Mouse (Mus musculus): ENCODE measurements around the gene Utrn.
A peak's percentile ranks its signal among the peaks of the same experiment; 100 is the strongest.

The Utrn gene

DNA sequence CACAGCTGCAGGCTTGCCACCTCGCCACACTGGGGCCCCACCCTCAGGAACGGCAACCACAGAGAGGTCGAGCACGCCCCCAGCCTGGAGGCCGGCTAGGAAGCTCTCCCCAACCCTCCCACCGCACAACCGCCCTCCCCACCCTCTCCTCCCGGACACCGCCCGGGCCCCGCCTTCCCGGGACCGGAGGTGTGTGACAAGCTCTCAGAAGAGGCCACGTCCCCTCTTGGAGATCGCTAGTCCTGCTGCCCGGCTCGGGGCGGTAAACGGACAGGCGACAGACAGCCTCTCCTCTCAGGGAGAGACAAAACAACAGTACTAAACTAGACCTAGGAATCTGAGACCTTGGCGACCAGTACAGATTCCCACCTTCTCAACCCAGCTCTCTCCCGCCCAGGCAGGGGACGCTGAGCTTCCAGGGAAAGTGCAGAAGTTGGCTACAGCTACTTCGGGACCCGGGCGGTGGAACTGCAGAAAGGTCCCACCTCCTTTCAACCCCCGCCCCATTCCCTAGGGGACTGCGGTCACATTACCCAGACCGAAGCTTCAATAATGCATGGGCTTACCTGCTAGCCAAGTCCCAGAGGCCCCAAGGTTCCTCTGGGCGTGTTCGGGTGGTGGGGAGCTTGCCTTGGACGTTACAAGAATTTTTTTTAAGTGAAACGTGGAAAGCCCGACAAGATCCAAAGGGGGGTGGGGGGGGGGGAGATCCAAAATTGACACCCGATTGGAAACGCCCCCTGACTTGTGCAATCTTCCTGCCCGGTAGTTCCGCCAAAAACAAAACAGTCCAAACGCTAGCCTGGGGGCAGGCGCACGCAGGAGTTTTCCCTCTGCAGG, 756 bp downstream of the Utrn start:
- peak; percentile 88 for DNase-seq

DNA sequence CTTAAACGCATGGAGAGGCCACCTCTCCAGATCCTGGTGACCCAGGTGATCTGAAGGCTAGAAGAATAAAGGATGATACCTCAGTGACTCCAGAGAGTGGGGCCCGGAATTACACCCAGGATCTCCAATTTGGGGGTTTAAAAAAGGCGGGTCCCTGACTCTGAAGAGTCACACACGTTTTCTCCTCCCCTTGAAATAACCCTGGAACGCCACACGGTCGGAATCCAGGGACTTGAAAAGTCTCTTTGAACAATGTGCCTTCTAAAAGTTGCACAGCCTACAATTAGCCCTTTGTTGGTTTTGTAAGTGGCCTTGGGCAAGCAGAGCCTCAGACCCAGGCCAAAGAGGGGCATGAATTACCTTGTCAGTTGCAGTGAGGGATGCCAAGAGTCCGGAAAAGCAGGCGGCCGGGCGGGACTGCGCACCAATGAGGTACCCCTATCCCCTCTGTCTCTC, 1.4 kb downstream of the Utrn start:
- DNase-seq, result no peak

DNA sequence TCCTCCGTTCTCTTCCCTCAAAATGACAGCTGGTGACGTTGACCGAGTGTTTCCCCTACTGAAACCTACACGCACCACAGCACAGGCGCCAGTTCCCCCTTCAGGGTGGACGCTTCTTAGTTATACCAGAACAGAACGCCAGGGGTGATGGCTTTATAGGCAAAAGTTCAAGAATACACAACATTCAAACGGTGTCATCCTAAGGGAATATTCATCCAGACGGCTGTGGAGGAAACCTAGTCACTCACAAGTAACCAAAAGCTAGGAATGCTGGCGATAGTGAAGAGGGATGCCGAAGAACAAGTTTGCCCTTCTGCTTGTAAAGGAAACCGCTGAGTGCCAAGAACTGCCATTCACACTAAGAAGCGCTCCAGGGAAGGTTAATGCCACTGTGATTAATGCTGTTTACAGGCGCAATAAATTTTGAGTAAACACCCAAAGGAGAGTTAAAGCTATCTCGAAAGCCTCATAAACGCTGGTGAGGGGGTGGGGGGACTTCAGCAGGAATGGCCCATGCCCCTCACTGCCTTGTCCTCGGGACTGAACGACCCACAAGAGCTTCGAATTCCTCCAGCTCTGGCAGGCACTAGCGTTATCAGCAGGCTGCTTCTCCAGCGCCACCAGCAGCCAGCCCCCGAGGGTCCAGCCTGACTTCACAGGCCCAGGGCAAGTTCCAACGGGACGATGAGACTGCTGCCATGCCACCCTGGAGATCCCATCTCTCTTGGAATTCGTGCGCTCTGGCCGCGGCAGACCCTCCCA, 2.0 kb downstream of the Utrn start:
- DNase-seq, result peak; percentile 61

DNA sequence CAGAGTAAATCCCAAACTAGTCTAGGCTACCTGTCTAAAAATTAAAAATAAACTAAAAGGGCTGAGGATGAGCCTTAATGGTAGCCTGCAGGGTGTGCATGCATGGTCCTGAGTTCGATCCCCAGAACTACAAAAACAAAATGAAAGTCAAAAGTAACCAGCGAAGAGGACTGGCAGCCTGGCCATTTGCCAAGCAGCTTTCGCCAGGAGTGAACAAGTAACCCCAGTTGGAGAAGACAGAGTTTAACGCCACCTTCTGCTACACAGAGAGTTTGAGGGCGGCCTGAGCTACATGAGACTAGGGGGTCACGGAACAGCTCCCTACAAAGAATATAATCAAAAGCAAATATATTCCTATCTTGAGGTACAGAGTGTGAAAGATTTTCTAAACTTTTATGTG, 4.0 kb downstream of the Utrn start:
- peak; percentile 33 for DNase-seq

DNA sequence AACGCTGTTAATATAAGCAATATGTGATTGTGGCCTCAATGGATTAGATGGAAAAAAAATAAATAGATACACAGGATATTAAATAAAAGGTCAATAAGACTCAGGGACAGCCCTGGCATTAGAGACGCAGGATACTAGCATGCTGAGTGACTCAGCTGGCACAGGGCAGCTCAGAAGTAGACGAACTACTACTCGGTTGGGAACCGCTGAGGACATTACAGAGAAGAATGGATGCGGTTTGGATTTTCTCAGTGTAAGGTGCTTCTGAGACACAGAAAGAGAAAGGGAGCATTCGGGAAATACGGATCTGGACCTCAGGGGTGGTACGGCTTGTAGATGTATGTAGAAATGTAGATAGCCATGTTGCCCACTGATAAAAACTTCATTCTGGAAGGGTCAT, 5.6 kb downstream of the Utrn start:
- DNase-seq, result no peak

DNA sequence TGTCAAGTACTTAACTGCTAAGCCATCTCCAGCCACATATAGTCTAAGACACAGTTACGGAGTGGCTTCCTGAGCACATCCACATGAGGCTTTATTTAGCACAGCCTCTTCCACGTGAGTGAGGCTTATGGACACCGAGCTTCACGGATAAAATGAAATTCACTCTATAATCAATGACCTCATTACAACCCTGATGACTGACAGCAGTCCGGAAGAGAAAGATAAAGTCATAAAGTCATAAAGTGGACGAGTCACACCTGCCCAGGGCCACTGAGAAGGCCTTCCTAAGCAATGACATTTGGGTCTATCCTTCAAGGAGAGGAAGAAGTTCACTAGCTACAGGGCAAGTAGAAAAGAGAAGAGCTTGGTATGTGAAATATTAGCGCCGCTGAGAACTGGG, 7.1 kb downstream of the Utrn start:
- DNase-seq, result no peak

DNA sequence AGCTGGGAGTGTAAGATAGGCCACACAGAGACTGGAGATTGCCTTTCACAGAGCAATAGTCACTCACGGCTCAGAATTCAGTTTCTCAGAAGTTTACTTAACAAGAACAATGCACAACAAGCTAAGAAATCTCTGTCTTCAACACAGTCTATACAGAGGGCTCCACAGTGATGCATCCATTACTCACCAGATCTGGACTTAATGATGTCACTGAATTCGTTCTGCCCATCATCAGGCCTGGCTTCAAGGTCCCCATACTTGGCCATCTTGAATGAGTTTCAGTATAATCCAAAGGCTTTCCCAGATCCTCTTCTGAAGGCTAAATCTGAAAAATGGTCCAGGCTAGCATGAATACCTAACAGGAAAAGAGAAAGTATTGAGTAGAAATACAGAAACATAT, 7.8 kb downstream of the Utrn start:
- DNase-seq, result no peak

DNA sequence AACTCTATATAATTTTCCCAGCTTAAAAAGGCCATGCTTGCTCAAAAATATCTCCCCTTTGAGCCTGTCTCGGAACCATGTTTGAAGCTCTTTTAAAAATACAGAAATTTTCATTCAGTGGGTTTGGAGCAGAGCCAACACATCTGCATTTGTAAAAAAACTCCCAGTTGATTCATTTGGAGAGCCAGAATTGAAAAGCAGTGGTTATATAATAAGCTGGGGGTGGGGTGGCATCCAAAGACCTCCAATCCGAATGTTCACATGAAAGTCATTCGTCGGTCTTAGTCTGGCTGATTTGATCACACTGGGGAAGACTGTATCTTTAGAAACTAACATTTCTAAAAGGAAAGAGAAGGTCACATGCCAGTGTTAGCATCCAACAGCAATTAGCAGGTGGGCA, 8.4 kb downstream of the Utrn start:
- no peak for DNase-seq

DNA sequence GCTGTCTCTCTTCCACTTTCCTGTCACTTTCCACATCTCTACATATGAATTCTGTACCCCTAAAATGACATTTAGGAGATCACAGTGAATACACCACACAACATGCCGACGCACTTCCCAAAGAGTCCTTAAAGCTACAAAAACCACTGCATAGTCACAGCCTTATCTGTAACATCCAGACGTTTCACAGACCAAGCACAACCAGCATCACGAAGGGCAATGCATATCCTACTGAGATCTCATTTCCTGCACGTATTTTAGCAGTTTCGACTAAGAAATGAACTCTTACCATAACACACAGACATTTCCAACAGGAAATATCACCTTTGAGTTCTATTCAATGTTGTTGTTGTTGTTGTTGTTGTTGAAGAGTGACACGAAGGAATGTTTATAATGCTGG, 8.8 kb downstream of the Utrn start:
- DNase-seq, result no peak

DNA sequence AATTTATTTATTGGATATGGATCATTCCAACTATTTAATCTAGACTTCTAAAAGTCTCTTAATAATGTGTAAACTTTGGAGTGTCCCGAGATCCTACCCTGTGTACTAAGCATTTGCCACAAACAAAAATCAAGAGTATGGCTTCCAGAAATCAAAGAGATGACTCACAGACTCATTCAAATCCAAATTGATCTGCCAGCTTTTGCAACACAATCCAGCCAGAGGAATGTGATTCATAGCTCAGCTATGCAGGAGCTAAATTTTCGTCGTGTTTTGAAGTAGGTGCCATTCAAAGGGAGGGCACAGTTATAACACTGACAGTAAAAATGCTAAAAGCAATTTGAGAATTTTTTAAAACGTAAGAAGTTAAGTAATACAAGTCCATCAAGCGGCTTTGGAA, 11.1 kb downstream of the Utrn start:
- DNase-seq, result no peak

DNA sequence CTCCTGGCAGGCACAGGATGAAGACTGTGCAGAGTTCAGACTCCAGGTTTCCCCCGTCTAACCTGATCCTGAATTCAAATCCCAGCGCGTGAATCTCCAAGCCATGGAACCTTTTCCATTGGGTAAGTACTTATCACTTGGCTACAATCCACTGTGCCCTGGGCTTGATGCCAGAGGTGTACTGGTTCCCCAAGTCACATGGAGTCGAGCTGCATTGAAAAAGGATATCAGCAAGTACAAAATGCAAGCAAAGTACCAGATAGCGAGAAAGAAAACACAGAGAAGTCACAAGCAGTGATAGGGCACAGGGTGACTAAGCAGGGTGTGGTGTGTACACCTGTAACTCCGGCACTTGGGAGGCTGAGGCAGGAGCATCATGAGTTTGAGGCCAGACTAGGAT, 14.9 kb downstream of the Utrn start:
- peak; percentile 46 for DNase-seq

DNA sequence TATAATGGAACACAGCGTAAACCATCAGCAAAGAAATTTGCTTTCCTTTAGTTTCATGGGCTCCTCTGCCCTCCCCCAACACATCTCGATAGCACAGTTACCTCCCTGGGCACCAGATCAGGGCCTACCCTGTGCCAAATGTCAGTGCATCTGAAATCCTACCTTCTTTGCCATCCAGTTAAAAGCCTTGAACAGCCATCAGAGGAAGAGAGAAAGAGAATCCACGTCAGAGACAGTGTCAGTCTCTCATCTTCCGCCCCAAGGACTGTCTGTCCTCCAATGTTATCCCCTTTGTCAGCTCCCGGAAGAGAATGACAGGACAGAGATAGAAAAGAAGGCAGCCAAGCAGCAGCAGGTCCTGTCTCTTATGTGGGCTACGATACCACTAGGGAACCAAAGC, 15.4 kb downstream of the Utrn start:
- no peak for DNase-seq

DNA sequence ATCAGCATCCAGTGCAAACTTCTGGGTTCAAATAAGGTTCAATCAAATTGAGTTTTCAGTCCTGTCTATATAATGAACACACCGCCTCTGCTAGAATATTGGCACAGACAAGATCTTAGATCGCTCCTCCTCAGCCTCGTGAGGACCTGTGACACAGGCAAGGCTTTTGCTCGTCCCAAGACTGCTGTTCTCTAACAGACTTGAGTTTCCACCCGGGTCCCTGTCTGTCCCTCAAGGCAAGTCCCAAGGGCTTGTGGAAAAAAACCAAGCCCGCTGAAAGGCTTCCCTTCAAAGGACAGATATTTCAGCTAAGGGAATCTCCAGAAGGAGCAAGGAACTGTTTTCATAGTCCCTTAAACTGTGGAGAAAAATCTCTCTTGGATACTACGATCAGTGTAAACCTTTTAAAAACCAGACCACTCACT, 16.0 kb downstream of the Utrn start:
- no peak for DNase-seq

DNA sequence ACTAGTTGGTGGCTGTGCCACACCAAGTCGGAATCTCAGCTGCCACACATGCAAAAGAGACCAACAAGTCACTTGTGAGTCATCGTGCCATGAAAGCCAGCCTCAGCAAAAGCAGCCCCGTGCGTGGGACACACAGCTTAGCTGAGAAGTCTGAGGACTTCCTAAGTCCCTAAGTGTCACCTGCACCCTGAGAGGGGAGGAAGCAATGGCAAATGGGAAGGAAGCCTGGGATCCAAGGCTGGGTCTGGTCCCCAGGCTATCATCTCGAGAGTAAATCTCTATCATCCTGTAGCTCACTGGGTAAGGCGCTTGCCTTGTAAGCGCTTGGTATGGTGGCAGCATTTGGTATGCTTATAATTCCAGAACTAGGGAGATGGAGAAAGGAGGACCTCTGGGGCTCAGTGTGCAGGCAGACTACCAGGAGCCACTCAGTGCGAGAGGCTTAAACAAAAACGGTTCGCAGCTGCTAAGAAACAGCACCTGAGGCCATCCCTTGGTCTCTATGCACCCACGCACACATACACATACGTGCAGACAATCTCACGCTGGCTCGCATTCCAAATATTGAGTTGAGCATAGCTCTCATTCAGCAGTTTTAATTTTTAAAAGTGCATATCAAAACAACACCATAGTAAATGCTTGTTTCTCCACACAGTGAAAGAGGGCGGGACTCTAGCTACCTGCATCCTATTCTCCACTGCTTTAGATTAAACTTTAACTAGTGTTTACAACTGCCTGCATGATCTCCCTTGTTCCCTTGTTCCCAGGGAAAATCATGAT, 16.6 kb downstream of the Utrn start:
- DNase-seq, result no peak

DNA sequence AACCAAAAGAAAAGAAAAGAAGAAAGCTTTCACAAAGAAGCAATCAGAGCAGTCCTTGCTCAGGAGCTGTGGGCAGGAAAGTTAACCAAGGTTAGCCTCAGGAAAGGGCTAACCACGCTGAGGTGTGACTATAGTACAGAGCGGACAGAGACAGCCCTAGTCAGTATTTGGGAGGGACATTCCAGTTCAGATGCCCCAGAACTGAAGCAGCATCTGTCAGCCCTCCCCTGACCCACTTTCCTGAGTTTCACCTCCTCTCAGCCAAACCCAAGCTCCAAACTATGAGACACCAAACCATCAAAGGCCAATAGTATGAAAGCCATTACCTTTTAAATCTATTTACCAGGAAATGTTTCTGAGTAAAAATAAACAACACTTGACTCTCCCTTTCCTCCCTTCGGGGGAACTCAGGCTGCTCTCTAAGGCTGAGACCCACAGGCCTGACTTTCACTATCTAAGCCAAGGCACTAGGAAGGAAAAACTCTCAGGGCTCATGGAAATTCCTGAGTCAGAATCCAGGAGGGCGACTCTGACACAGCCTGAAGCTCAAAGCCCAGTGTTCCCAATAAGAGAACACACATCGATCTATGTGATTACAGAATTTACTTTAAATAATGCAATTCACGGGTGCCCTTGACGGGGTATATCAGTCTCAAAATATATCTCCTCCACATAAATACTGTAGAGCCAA, 18.2 kb downstream of the Utrn start:
- DNase-seq, result no peak

DNA sequence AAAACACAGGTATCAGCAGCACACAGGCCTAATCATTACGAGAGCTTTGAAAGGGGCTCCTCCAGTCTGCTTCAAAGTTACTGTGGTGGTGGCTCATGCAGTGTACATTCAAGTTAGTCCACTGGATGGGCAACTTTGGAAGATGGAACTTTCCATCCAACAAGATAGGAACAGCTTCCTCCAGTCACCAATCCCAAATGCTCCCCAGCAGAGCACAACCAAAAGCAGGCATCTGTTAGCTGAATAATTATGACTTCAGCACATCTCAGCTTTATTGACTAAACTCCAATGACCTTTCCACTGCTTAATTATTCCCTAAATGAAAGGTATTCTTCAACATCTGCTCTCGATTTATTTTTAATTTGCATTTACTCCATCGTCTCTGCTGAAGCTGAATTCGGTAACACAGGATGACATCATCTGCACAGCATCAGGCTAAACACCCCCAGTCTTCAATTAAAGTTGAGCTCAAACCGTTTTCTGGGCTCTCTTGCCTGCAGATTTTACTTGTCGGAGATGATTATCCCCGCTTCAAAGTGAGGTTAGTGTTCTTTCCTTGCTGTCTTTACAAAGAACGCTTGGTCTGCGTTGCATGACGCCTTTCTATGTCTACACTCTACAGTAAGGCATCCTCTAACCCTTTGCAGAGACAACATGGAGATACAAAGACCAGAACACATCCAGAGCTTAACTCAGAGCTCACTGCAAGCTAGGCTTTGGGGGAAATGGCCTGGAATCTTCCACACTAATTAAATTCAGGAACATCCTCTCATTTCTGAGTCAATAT, 20.6 kb downstream of the Utrn start:
- DNase-seq, result no peak

DNA sequence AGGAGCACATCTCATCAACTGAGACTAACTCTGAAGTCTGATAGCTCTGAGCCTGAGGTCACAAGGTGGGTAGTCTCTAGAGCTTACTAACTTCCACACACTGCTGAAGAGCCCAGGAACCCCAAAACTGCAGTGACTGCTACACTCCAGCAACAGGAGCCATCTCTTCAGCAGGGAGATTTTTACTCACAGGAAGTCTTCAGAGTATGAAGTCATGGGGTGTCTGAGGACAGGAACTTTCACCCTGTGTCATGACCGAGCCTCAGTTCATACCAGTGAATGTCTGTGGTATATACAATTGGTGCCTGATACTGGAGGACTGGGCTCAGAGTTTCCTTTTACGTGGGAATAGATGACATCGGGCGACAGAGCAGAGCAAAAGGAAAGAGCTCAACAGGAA, 26.6 kb downstream of the Utrn start:
- no peak for DNase-seq

DNA sequence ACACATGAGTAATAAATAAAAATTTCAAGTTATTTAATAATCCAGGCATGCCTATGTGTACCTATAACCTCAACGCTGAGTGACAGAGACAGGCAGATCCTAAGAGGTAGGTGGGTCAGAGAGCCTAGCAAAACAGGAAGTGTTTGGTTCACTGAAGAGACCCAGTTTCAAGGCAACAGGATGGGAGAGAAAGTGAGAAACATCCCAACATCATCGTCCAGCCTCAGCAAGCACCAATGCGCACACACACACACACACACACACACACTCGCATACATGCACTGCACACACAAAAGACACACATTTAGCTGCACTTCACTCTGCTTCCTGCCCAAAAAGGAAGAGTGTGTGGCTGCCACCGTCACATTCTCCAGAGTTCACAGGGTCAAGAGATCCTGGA, 27.7 kb downstream of the Utrn start:
- no peak for DNase-seq

DNA sequence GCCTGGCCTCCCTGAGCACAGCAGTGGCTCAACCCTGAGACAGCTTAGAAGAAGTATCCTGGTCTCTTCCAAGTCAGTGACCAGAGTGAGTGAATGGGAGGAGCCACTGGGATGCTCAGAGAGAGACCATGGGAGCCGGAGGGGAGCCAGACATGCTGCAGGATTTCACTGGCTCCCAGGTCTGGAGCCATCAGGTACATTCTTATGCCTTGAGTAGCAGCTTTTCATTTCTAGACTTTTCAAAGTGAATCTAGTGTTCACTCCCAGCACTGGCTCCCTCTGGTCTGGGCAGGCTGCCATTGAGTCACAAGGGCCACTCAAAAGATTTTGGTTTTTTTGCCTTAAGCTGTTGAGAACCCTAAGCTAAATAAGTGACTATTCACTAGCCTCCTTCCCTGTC, 31.5 kb downstream of the Utrn start:
- DNase-seq, result peak; percentile 67

DNA sequence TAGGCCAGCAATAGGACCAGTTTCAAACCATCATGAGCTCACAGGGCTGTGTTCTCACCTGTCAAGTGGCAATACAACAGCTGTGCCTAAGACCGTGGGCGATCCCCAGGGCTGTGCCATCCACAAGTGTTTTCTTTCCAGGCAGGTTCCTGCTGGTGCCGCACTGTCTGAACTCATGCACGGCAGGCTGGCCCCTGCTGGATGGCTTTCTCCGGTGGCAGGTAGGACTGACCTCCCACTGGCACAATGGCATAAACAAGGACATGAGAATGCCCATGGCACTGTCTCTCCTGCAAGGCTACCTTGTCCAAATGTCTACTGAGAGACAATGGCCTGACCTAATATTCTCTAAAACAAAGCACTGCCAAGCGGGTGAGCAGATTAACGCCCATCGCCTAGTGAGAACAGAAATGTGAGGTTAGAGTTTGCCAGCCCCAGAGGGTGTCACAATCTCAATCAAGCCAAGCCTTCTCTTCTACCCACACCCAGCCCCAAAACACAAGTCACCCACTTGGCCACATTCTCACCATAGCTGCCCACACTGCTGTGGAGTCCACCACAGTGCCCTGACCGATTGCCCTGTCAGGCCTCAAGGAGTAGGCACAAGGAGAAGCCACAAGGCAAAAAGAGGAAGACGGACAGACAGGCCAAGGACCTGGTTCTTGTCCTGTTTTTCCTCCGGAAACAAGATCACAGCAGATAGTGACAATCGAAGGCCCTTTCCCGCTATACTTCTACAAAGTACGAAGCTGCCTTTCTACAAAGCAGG, 32.9 kb downstream of the Utrn start:
- no peak for DNase-seq

DNA sequence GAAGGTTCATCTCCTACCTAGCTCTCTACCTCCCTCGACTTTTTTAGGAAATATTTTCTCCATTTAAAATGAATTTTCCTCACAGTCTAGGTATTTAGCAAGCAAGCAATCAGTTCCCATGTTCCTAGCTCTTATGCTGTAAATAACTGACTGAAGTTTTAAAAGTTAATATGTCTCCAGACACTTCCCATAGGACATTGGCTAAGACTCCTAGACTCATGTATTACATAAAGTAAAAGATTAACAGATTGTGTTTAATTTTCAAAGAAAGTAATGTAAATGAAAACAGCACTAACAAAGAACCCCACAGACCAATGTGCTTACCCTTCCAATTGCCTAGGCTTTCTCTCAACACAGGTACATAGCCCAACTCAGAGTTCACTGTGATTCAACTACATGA, 35.0 kb downstream of the Utrn start:
- no peak for DNase-seq
